Mouse (Mus musculus) ES-E14 (cell line): ENCODE data around the gene Dscam. TPM values are rescaled to one million over a fixed set of nuclear protein-coding genes. Genes with fewer than 3 reads are reported as not detected.

Source experiments
- DNase-seq: peaks from one replicate; pipeline ENCODE4 v3.0.0-alpha.2; 2013; ENCODE audit warnings: low read depth, low spot score
- H3K27ac ChIP-seq: 2 replicates; pipeline ENCODE4 v1.5.1; 2012; ENCODE audit warnings: low read depth, mild to moderate bottlenecking, low read length, moderate library complexity, mixed read lengths; ENCODE audit not compliant: poor library complexity, insufficient read depth, severe bottlenecking
- H3K36me3 ChIP-seq: 2 replicates; pipeline ENCODE4 v1.6.1; 2012; ENCODE audit warnings: mild to moderate bottlenecking, low read length, moderate library complexity, mixed read lengths; ENCODE audit not compliant: control insufficient read depth, poor library complexity, insufficient read depth, severe bottlenecking
- H3K4me1 ChIP-seq, 2 experiments: fragments of 150-350 bp in 1 of 2; sonication (generic) in 1 of 2; 2 replicates each; pipeline ENCODE4 v1.6.1; 2012; ENCODE audit warnings: low read length in 2 of 2, mild to moderate bottlenecking in 1 of 2, mixed read lengths in 1 of 2; ENCODE audit not compliant: control insufficient read depth in 2 of 2, insufficient read depth in 2 of 2, poor library complexity in 1 of 2
- H3K4me3 ChIP-seq, 2 experiments: fragments of 150-350 bp in 1 of 2; sonication (generic) in 1 of 2; 2 replicates each; pipeline ENCODE4 v1.5.1; 2012; ENCODE audit warnings: low read length in 2 of 2, low read depth in 1 of 2, mild to moderate bottlenecking in 1 of 2, mixed read lengths in 1 of 2; ENCODE audit not compliant: insufficient read depth in 1 of 2, poor library complexity in 1 of 2, severe bottlenecking in 1 of 2
- H3K9ac ChIP-seq: 2 replicates; pipeline ENCODE4 v1.6.1; 2012; ENCODE audit warnings: low read depth, mild to moderate bottlenecking, low read length, mixed read lengths; ENCODE audit not compliant: poor library complexity, insufficient read depth, severe bottlenecking
- H3K9me3 ChIP-seq: fragments of 150-350 bp; sonication (generic); 2 replicates; pipeline ENCODE4 v1.6.1; 2012; ENCODE audit warnings: low read depth, mild to moderate bottlenecking, low read length; ENCODE audit not compliant: control insufficient read depth, insufficient read depth
- CHD2 ChIP-seq: IDR thresholded peaks from 2 replicates; pipeline ENCODE4 v1.6.1; 2014; ENCODE audit warnings: mild to moderate bottlenecking, low read depth, low read length, inconsistent platforms
- HCFC1 ChIP-seq: IDR thresholded peaks from 2 replicates; pipeline ENCODE4 v1.6.1; 2012; ENCODE audit warnings: low read length, inconsistent platforms, borderline replicate concordance; ENCODE audit not compliant: insufficient read depth
- MAFK ChIP-seq: IDR thresholded peaks from 2 replicates; pipeline ENCODE4 v1.6.1; 2014; ENCODE audit warnings: mild to moderate bottlenecking, low read depth, low read length, inconsistent platforms; ENCODE audit not compliant: insufficient read depth
- ZC3H11A ChIP-seq: IDR thresholded peaks from 2 replicates; pipeline ENCODE4 v1.6.1; 2012; ENCODE audit warnings: low read depth, mild to moderate bottlenecking, inconsistent platforms, low read length, borderline replicate concordance
- ZNF384 ChIP-seq: IDR thresholded peaks from 2 replicates; pipeline ENCODE4 v1.6.1; 2012; ENCODE audit warnings: low read depth, low read length, inconsistent platforms
- in situ Hi-C, 2 experiments: fragments of 600-800 bp; cut with MboI; formaldehyde crosslinking; loops; one replicate each; pipeline ENCODE4 v1.15.1; 2025; ENCODE audit warnings: low sequenced_read_pairs in 2 of 2, inconsistent platforms in 1 of 2; ENCODE audit not compliant: unreplicated experiment in 2 of 2
- total RNA-seq: library from RNA; depleted of rRNA; stranded (reverse); fragments of 300-350 nt; gene quantifications from 2 replicates; pipeline ENCODE4 v1.2.3, GENCODE M21; 2012

Gene Dscam
- total RNA-seq, 1 experiment = 0.04 TPM

GRCm38 (mm10) chr16:96970412-96970811 is 200.1 kb downstream of the Dscam start:
- Histone ChIP-seq H3K27ac (no peak overlapping the region), H3K4me1 (no peaks in the 10 kb centered on the region), H3K9ac (no peak overlapping the region), H3K36me3 (no peaks in the 10 kb centered on the region), H3K4me3 (no peak overlapping the region), H3K9me3 (no peaks in the 10 kb centered on the region)
- TF ChIP-seq ZNF384 (no peak), HCFC1 (no peak), MAFK (no peak), CHD2 (no peak), ZC3H11A (no peak)
- DNase-seq = no peak
- in situ Hi-C loops = no loop called here

GRCm38 (mm10) chr16:96969643-96970042 is 200.9 kb downstream of the Dscam start:
- no peaks in the 10 kb centered on the region for H3K4me1 ChIP-seq
- no peaks in the 10 kb centered on the region for H3K9me3 ChIP-seq
- H3K36me3 ChIP-seq = no peaks in the 10 kb centered on the region
- no peak overlapping the region for H3K4me3 ChIP-seq
- in situ Hi-C loops = no loop called here
- no peak overlapping the region for H3K9ac ChIP-seq
- DNase-seq = peak; percentile 42
- no peak; the same call in 1 of the 2 replicates for TF ChIP-seq CHD2
- no peak for TF ChIP-seq MAFK
- no peak for TF ChIP-seq ZNF384
- no peak for TF ChIP-seq HCFC1
- no peak for TF ChIP-seq ZC3H11A
- H3K27ac ChIP-seq = no peak overlapping the region

- in situ Hi-C loops = no loop called here
- DNase-seq = no peak
- no peak overlapping the region for H3K4me3 ChIP-seq
- TF ChIP-seq MAFK (no peak), CHD2 (no peak), ZC3H11A (no peak), ZNF384 (no peak), HCFC1 (no peak)
- H3K9ac ChIP-seq = no peak overlapping the region
- H3K9me3 ChIP-seq = no peaks in the 10 kb centered on the region
- H3K27ac ChIP-seq = no peak overlapping the region
- no peaks in the 10 kb centered on the region for H3K36me3 ChIP-seq
- H3K4me1 ChIP-seq = no peaks in the 10 kb centered on the region
These were observed 201.6 kb downstream of the Dscam start for GRCm38 (mm10) chr16:96968885-96969480.

GRCm38 (mm10) chr16:96959695-96960094 is 210.9 kb downstream of the Dscam start:
- Histone ChIP-seq H3K36me3 (no peaks in the 10 kb centered on the region), H3K9me3 (no peaks in the 10 kb centered on the region), H3K27ac (no peak overlapping the region), H3K4me3 (no peak overlapping the region), H3K4me1 (0 out of 4 replicates have a peak, but pooled peaks cover 0 to 2% of the 10 kb centered on the region in 2 experiments), H3K9ac (no peak overlapping the region)
- in situ Hi-C loops = no loop called here
- TF ChIP-seq HCFC1 = no peak
- no peak for TF ChIP-seq CHD2
- TF ChIP-seq ZNF384 = no peak
- TF ChIP-seq ZC3H11A = no peak
- TF ChIP-seq MAFK = no peak
- DNase-seq = no peak
